Mouse (Mus musculus) heart, embryonic 15.5 days (tissue): ENCODE results near the gene Prdm11. TPM values are rescaled to one million over a fixed set of nuclear protein-coding genes. Genes with fewer than 3 reads are reported as not detected.

Experiments
- ATAC-seq: fragments of 200-750 bp; cut with Nextera tagmentation; replicated peaks from 2 replicates; pipeline ENCODE4 v1.8.0; 2017; ENCODE audit warnings: low read depth, moderate TSS enrichment; ENCODE audit not compliant: insufficient number of reproducible peaks, insufficient read depth, low FRiP score
- H3K27ac ChIP-seq: fragments of 300-500 bp; sonication (generic); 2 replicates; pipeline ENCODE4 v1.5.1; 2015; ENCODE audit warnings: mild to moderate bottlenecking, inconsistent platforms
- H3K27me3 ChIP-seq: fragments of 300-500 bp; sonication (generic); 2 replicates; pipeline ENCODE4 v1.6.1; 2015; ENCODE audit warnings: inconsistent platforms
- H3K36me3 ChIP-seq: fragments of 300-500 bp; sonication (generic); 2 replicates; pipeline ENCODE4 v1.6.1; 2015; ENCODE audit warnings: mild to moderate bottlenecking, inconsistent platforms
- H3K4me1 ChIP-seq: fragments of 300-500 bp; sonication (generic); replicated peaks from 2 replicates; pipeline ENCODE4 v1.6.1; 2015; ENCODE audit warnings: inconsistent platforms
- H3K4me2 ChIP-seq: fragments of 300-500 bp; sonication (generic); 2 replicates; pipeline ENCODE4 v1.6.1; 2015; ENCODE audit warnings: inconsistent platforms, mild to moderate bottlenecking, moderate library complexity
- H3K4me3 ChIP-seq: fragments of 300-500 bp; sonication (generic); 2 replicates; pipeline ENCODE4 v1.5.1; 2015; ENCODE audit warnings: mild to moderate bottlenecking, inconsistent platforms
- H3K9ac ChIP-seq: fragments of 300-500 bp; sonication (generic); 2 replicates; pipeline ENCODE4 v1.6.1; 2015; ENCODE audit warnings: mild to moderate bottlenecking, inconsistent platforms
- H3K9me3 ChIP-seq: fragments of 300-500 bp; sonication (generic); replicated peaks from 2 replicates; pipeline ENCODE4 v1.6.1; 2016; ENCODE audit warnings: inconsistent platforms
- WGBS: fragments of 180-500 bp; shearing (Covaris S2); methylation state at CpG from one replicate; pipeline ENCODE4 v1.1.7; 2015; ENCODE audit warnings: mixed read lengths; 5-methylcytosine and 5-hydroxymethylcytosine counted together
- polyA plus RNA-seq: library from polyadenylated mRNA; unstranded; fragments of >200 nt; fragmentation: Nextera tagmentation; extraction: Ambion mirVana; gene quantifications from 2 replicates; pipeline ENCODE4 v1.2.1, GENCODE M21; 2015

Gene Prdm11
- polyA plus RNA-seq, 1 experiment from 2014 or later = 4.7 TPM

GRCm38 (mm10) chr2:92920709-92921108, 125.3 kb downstream of the Prdm11 start:
- H3K4me3 ChIP-seq = no peak overlapping the region
- ATAC-seq = no peak
- WGBS = 81% methylated on average over 4 of the region's 4 CpGs
- no peak overlapping the region for H3K27ac ChIP-seq
- H3K36me3 ChIP-seq = no peaks in the 10 kb centered on the region
- H3K27me3 ChIP-seq = peaks cover 24% of the 10 kb centered on the region
- H3K4me2 ChIP-seq = no peak overlapping the region
- H3K9ac ChIP-seq = no peak overlapping the region
- no peaks in the 10 kb centered on the region for H3K4me1 ChIP-seq
- H3K9me3 ChIP-seq = no peaks in the 10 kb centered on the region

- Histone ChIP-seq H3K9ac (no peak overlapping the region), H3K36me3 (no peaks in the 10 kb centered on the region), H3K4me2 (no peak overlapping the region), H3K9me3 (no peaks in the 10 kb centered on the region), H3K4me1 (peaks cover 8% of the 10 kb centered on the region), H3K4me3 (no peak overlapping the region), H3K27me3 (peaks cover 55% of the 10 kb centered on the region), H3K27ac (no peak overlapping the region)
- ATAC-seq = no peak
- 37% methylated on average over 7 of the region's 7 CpGs for WGBS
These were observed 128.4 kb downstream of the Prdm11 start for GRCm38 (mm10) chr2:92917405-92918142.

GRCm38 (mm10) chr2:92915659-92916631, 130.0 kb downstream of the Prdm11 start:
- Histone ChIP-seq H3K4me3 (peak overlapping the region; percentile 45; the same call in 1 of the 2 replicates), H3K27ac (no peak overlapping the region), H3K9me3 (no peaks in the 10 kb centered on the region), H3K27me3 (peaks cover 59% of the 10 kb centered on the region), H3K4me2 (peak overlapping the region; percentile 79; the same call in 1 of the 2 replicates), H3K36me3 (no peaks in the 10 kb centered on the region), H3K4me1 (peaks cover 8% of the 10 kb centered on the region), H3K9ac (no peak overlapping the region)
- WGBS = 15% methylated on average over 9 of the region's 10 CpGs
- no peak for ATAC-seq

Other genes with a start within 250 kb of the Prdm11 start
- gene Syt13, start 131.1 kb downstream of the Prdm11 start, polyA plus RNA-seq = 0.34 and 1.2 TPM in 2 replicates
- gene Trp53i11, start 141.4 kb upstream of the Prdm11 start, polyA plus RNA-seq = 19.7 and 31.6 TPM in 2 replicates